ENCODE assay signal across 22 mouse cellular contexts in genomic region chr9:100419644-100420043, GRCm38 (mm10).
A peak's percentile ranks its signal among the peaks of the same experiment; 100 is the strongest.
DNase-seq lines count a peak whose midpoint lies in the region; ATAC-seq and TF ChIP-seq lines count a peak whose summit lies in the region.
"Had no signal": no experiment of that assay in that cellular context is flagged by ENCODE, and none has a peak within 500 bp of the region (broad histone marks: within the 10 kb centered on the region; RNA-seq: fewer than 3 reads in every experiment).

No protein-coding gene starts in this region.

- CTCF ChIA-PET in Patski (lab: Charles Lee), result interaction anchor here (0.6 kb wide), 1 partner anchor 12 kb away, joined by 3 read pairs; no protein-coding TSS in a partner anchor

- DNase-seq in liver, embryonic 11.5 days (ENCODE audit: low spot score), result no peak
- DNase-seq in liver (no peak), Patski (ENCODE audit: low read depth, low spot score) (peak; percentile 42)
- no peak for DNase-seq in frontal cortex, adult 2 months (ENCODE audit: extremely low spot score in 1 of 2, low spot score in 1 of 2)
- DNase-seq: B cell, adult 2 months; cerebellum, adult 11 months; cerebellum, adult 8-10 months; cerebellum, postnatal 14 days; forebrain, postnatal 0 days; gastrocnemius, postnatal 36 days; heart, adult 2 months; heart, postnatal 36 days had no signal

- in situ Hi-C loops in Patski (cut with MboI; ENCODE audit: low pct_unique_long_range_greater_than_20kb), result no loop called here

- TF ChIP-seq CTCF in Patski (IDR thresholded peaks at IDR 0.05), result no peak
- no peak for TF ChIP-seq CTCF in intestine, postnatal 0 days (IDR thresholded peaks at IDR 0.05; ENCODE audit: low read depth)

- WGBS in liver, embryonic 11.5 days, result 56% methylated on average over 8 of the region's 8 CpGs
- 79% methylated on average over 8 of the region's 8 CpGs for WGBS in intestine, postnatal 0 days

- H3K27ac ChIP-seq in liver, embryonic 11.5 days (ENCODE audit: low read depth, low read length), result no peak overlapping the region
- no peak overlapping the region for H3K27ac ChIP-seq in intestine, postnatal 0 days (ENCODE audit: low read depth, low read length)
- H3K27ac ChIP-seq: embryonic facial prominence, embryonic 10.5 days; forebrain, embryonic 13.5 days; heart, adult 2 months; hindbrain, embryonic 15.5 days had no signal

- H3K27me3 ChIP-seq in liver, embryonic 11.5 days (replicated peaks; ENCODE audit: control insufficient read depth, insufficient read depth, low read length), result no peaks in the 10 kb centered on the region
- H3K27me3 ChIP-seq in Patski, result no peaks in the 10 kb centered on the region
- H3K27me3 ChIP-seq in intestine, postnatal 0 days (replicated peaks; ENCODE audit: control insufficient read depth, insufficient read depth, low read length), result no peaks in the 10 kb centered on the region
- H3K27me3 ChIP-seq: forebrain, embryonic 13.5 days; heart, embryonic 12.5 days; hindbrain, embryonic 15.5 days had no signal

- H3K36me3 ChIP-seq in liver, embryonic 11.5 days (ENCODE audit: control insufficient read depth, insufficient read depth, low read length), result no peaks in the 10 kb centered on the region
- no peaks in the 10 kb centered on the region for H3K36me3 ChIP-seq in intestine, postnatal 0 days (ENCODE audit: control insufficient read depth, insufficient read depth)
- H3K36me3 ChIP-seq: embryonic facial prominence, embryonic 10.5 days; G1E; heart, embryonic 12.5 days; hindbrain, embryonic 15.5 days had no signal

- H3K4me2 ChIP-seq in liver, embryonic 11.5 days, result no peak overlapping the region
- H3K4me2 ChIP-seq in intestine, postnatal 0 days (replicated peaks; ENCODE audit: low read depth), result no peak overlapping the region
- H3K4me2 ChIP-seq: forebrain, embryonic 13.5 days; heart, embryonic 12.5 days; hindbrain, embryonic 15.5 days had no signal

- 0 out of 2 replicates have a peak, but pooled peaks cover 2% of the 10 kb centered on the region for H3K4me1 ChIP-seq in liver, embryonic 11.5 days (replicated peaks; ENCODE audit: control insufficient read depth, insufficient read depth, low read length)
- no peaks in the 10 kb centered on the region for H3K4me1 ChIP-seq in intestine, postnatal 0 days (replicated peaks; ENCODE audit: control insufficient read depth, insufficient read depth, low read length)

- no peak overlapping the region for H3K4me3 ChIP-seq in liver, embryonic 11.5 days (ENCODE audit: low read depth, low read length)
- H3K4me3 ChIP-seq in intestine, postnatal 0 days (ENCODE audit: low read depth, low read length), result no peak overlapping the region
- H3K4me3 ChIP-seq: embryonic facial prominence, embryonic 10.5 days; forebrain, embryonic 13.5 days; heart, adult 2 months; heart, embryonic 12.5 days; hindbrain, embryonic 15.5 days had no signal

- peak; percentile 74 for ATAC-seq in liver, embryonic 11.5 days (replicated peaks; ENCODE audit: low FRiP score)
- peak; percentile 78 for ATAC-seq in Patski
- peak; percentile 71 for ATAC-seq in granulocyte monocyte progenitor cell, adult 5-6 weeks (replicated peaks; ENCODE audit: poor library complexity, severe bottlenecking)
- peak; percentile 33; the same call in 1 of the 2 replicates for ATAC-seq in megakaryocyte, adult 5-6 weeks (ENCODE audit: poor library complexity, severe bottlenecking)
- ATAC-seq in intestine, postnatal 0 days, result no peak
- ATAC-seq: CD4-positive, CD25-positive, alpha-beta regulatory T cell, adult 4 months; forebrain, embryonic 13.5 days; forebrain, postnatal 0 days; intestine, embryonic 16.5 days had no signal

- H3K9me3 ChIP-seq in liver, embryonic 11.5 days (ENCODE audit: control insufficient read depth, low read length), result no peaks in the 10 kb centered on the region
- H3K9me3 ChIP-seq in intestine, postnatal 0 days (ENCODE audit: control insufficient read depth), result no peaks in the 10 kb centered on the region
- H3K9me3 ChIP-seq: embryonic facial prominence, embryonic 10.5 days; forebrain, embryonic 13.5 days; G1E; heart, embryonic 12.5 days; hindbrain, embryonic 15.5 days had no signal

- POLR2A ChIA-PET in Patski (lab: Charles Lee), result interaction anchor here (0.8 kb wide), 1 partner anchor 11 kb away, joined by 3 read pairs; no protein-coding TSS in a partner anchor

- no peak overlapping the region for H3K9ac ChIP-seq in liver, embryonic 11.5 days (ENCODE audit: low read depth, low read length)
- no peak overlapping the region for H3K9ac ChIP-seq in intestine, postnatal 0 days (ENCODE audit: low read depth, low read length)
- H3K9ac ChIP-seq: forebrain, embryonic 13.5 days; forebrain, postnatal 0 days; heart, embryonic 12.5 days; hindbrain, embryonic 15.5 days had no signal
